Mouse (Mus musculus): ENCODE data around the gene Kif19a. TPM values are rescaled to one million over a fixed set of nuclear protein-coding genes. Genes with fewer than 3 reads are reported as not detected.

Gene Kif19a
- polyA plus RNA-seq, 1 experiment: 19.3 TPM

- no peak overlapping the region for H3K27ac ChIP-seq (ENCODE audit: control insufficient read depth, insufficient read depth, low read depth, low read length)
- H3K4me3 ChIP-seq (ENCODE audit: control insufficient read depth, low read depth, low read length): no peak overlapping the region
- H3K27me3 ChIP-seq (ENCODE audit: control insufficient read depth, insufficient read depth, low read length): no peaks in the 10 kb centered on the region
- peaks cover 10% of the 10 kb centered on the region for H3K4me1 ChIP-seq (ENCODE audit: control insufficient read depth, insufficient read depth, low read length)
- TF ChIP-seq CTCF (IDR thresholded peaks at IDR 0.05; ENCODE audit: control insufficient read depth, insufficient read depth, insufficient replicate concordance, low read depth, low read length) (no peak), POLR2A (IDR thresholded peaks at IDR 0.05; ENCODE audit: control insufficient read depth, low read depth, low read length) (no peak)
- no peaks in the 10 kb centered on the region for H3K36me3 ChIP-seq (ENCODE audit: control insufficient read depth, insufficient read depth, low read length)
Measured at GRCm38 (mm10) chr11:114780076-114780475, 14.9 kb downstream of the Kif19a start.

GRCm38 (mm10) chr11:114785892-114786291, 20.7 kb downstream of the Kif19a start:
- Histone ChIP-seq H3K4me1 (ENCODE audit: control insufficient read depth, insufficient read depth, low read length) (peaks cover 12% of the 10 kb centered on the region), H3K36me3 (ENCODE audit: control insufficient read depth, insufficient read depth, low read length) (no peaks in the 10 kb centered on the region), H3K27me3 (ENCODE audit: control insufficient read depth, insufficient read depth, low read length) (no peaks in the 10 kb centered on the region; the same call in 1 of the 2 replicates), H3K27ac (ENCODE audit: control insufficient read depth, insufficient read depth, low read depth, low read length) (no peak overlapping the region), H3K4me3 (ENCODE audit: control insufficient read depth, low read depth, low read length) (peak overlapping the region; percentile 75)
- TF ChIP-seq POLR2A (IDR thresholded peaks at IDR 0.05; ENCODE audit: control insufficient read depth, low read depth, low read length) (no peak), CTCF (IDR thresholded peaks at IDR 0.05; ENCODE audit: control insufficient read depth, insufficient read depth, insufficient replicate concordance, low read depth, low read length) (no peak)

DNA sequence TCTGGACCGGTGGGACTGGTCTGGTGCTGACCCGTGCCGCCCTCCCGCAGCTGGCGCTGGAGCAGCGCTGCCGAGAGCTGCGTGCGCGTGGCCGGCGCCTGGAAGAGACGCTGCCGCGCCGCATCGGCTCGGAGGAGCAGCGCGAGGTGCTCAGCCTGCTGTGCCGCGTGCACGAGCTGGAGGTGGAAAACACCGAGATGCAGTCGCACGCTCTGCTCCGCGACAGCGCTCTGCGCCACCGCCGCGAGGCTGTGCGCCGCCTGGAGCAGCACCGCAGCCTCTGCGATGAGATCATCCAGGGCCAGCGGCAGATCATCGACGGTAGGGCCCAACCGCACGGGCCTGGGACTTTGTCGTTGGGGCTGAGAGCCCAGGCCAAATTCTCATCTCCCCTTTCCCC, 21.1 kb downstream of the Kif19a start:
- H3K4me1 ChIP-seq (ENCODE audit: control insufficient read depth, insufficient read depth, low read length): peaks cover 13% of the 10 kb centered on the region
- TF ChIP-seq CTCF (IDR thresholded peaks at IDR 0.05; ENCODE audit: control insufficient read depth, insufficient read depth, insufficient replicate concordance, low read depth, low read length) (no peak), POLR2A (IDR thresholded peaks at IDR 0.05; ENCODE audit: control insufficient read depth, low read depth, low read length) (no peak)
- H3K4me3 ChIP-seq (ENCODE audit: control insufficient read depth, low read depth, low read length): peak overlapping the region; percentile 75
- no peaks in the 10 kb centered on the region; the same call in 1 of the 2 replicates for H3K27me3 ChIP-seq (ENCODE audit: control insufficient read depth, insufficient read depth, low read length)
- no peak overlapping the region for H3K27ac ChIP-seq (ENCODE audit: control insufficient read depth, insufficient read depth, low read depth, low read length)
- H3K36me3 ChIP-seq (ENCODE audit: control insufficient read depth, insufficient read depth, low read length): no peaks in the 10 kb centered on the region

DNA sequence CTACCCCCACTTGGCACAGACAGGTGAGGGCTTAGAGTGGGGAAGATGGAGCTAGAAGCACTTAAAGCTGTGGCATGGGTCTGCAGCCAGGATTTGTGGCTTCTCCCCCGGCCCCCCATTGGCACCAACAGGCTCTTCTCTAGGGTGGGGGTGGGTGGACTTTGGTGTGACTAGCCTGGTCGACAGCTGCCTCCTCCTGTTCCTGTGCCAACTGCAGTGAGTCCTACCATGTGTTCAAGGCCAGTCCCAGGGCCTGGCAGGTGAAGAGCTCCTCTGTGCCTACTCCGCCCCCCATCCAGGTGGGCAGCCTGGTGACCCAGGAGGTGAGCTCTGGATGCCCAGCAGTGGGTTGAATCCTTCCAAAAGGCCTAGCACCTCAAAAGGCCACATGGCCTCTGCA, 22.4 kb downstream of the Kif19a start:
- no peaks in the 10 kb centered on the region; the same call in 1 of the 2 replicates for H3K27me3 ChIP-seq (ENCODE audit: control insufficient read depth, insufficient read depth, low read length)
- peak overlapping the region; percentile 18; the same call in 1 of the 2 replicates for H3K4me3 ChIP-seq (ENCODE audit: control insufficient read depth, low read depth, low read length)
- TF ChIP-seq CTCF (IDR thresholded peaks at IDR 0.05; ENCODE audit: control insufficient read depth, insufficient read depth, insufficient replicate concordance, low read depth, low read length) (no peak), POLR2A (IDR thresholded peaks at IDR 0.05; ENCODE audit: control insufficient read depth, low read depth, low read length) (no peak)
- no peak overlapping the region for H3K27ac ChIP-seq (ENCODE audit: control insufficient read depth, insufficient read depth, low read depth, low read length)
- peaks cover 22% of the 10 kb centered on the region for H3K4me1 ChIP-seq (ENCODE audit: control insufficient read depth, insufficient read depth, low read length)
- H3K36me3 ChIP-seq (ENCODE audit: control insufficient read depth, insufficient read depth, low read length): no peaks in the 10 kb centered on the region

DNA sequence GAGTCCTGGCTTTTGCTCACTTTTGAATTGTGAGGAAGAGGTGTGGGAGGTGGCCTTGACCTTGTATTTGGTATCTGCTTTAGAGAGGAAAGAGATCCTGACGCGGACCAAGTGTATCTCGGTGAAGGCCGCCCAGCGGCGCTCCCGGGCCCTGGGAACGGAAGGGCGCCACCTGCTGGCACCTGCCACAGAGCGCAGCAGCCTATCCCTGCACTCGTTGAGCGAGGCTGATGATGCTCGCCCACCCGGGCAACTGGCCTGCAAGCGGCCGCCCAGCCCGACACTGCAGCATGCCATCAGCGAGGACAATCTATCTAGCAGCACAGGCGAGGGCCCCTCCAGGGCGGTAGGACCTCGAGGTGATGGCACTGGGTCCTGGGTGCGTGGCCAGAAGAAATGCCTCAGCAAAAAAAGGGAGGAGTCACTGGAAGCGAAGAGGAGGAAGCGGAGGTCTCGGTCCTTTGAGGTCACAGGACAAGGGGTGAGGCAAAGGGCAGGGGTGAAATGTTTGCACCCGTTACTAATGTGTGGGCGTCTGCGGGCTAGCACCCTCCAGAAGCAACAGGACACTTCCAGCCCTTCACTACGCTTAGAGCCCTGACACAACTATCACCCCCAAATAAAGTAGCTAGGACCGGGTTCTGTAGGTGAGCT, 24.0 kb downstream of the Kif19a start:
- peak overlapping the region; percentile 43 for H3K4me3 ChIP-seq (ENCODE audit: control insufficient read depth, low read depth, low read length)
- no peak overlapping the region for H3K27ac ChIP-seq (ENCODE audit: control insufficient read depth, insufficient read depth, low read depth, low read length)
- H3K36me3 ChIP-seq (ENCODE audit: control insufficient read depth, insufficient read depth, low read length): no peaks in the 10 kb centered on the region
- peaks cover 22% of the 10 kb centered on the region for H3K4me1 ChIP-seq (ENCODE audit: control insufficient read depth, insufficient read depth, low read length)
- no peaks in the 10 kb centered on the region; the same call in 1 of the 2 replicates for H3K27me3 ChIP-seq (ENCODE audit: control insufficient read depth, insufficient read depth, low read length)
- TF ChIP-seq CTCF (IDR thresholded peaks at IDR 0.05; ENCODE audit: control insufficient read depth, insufficient read depth, insufficient replicate concordance, low read depth, low read length): peak; percentile 92
- no peak; the same call in 1 of the 2 replicates for TF ChIP-seq POLR2A (IDR thresholded peaks at IDR 0.05; ENCODE audit: control insufficient read depth, low read depth, low read length)

GRCm38 (mm10) chr11:114789716-114790115, 24.5 kb downstream of the Kif19a start:
- H3K27me3 ChIP-seq (ENCODE audit: control insufficient read depth, insufficient read depth, low read length): no peaks in the 10 kb centered on the region; the same call in 1 of the 2 replicates
- H3K4me1 ChIP-seq (ENCODE audit: control insufficient read depth, insufficient read depth, low read length): peaks cover 22% of the 10 kb centered on the region
- no peak overlapping the region for H3K27ac ChIP-seq (ENCODE audit: control insufficient read depth, insufficient read depth, low read depth, low read length)
- H3K36me3 ChIP-seq (ENCODE audit: control insufficient read depth, insufficient read depth, low read length): no peaks in the 10 kb centered on the region
- no peak for TF ChIP-seq CTCF (IDR thresholded peaks at IDR 0.05; ENCODE audit: control insufficient read depth, insufficient read depth, insufficient replicate concordance, low read depth, low read length)
- TF ChIP-seq POLR2A (IDR thresholded peaks at IDR 0.05; ENCODE audit: control insufficient read depth, low read depth, low read length): no peak
- peak overlapping the region; percentile 43; the same call in 1 of the 2 replicates for H3K4me3 ChIP-seq (ENCODE audit: control insufficient read depth, low read depth, low read length)

DNA sequence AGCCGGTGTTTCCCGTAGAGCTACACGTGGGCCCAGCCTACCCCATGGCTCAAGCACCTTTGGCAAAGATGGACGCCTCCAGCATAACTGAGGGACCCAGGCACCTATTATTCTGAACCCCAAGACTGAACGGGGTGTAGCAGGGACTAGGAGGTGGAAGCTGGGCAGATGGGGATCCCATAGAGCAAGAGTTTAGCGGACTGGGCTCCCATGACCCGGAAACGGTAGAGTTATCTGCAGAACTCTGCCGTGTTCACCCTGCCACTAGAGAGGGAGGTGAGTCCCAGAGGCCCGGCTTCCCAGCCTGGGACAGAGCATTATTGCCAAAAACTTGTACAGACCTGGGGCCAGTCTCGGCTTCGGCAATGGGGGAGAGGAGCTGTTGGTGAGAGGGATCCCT, 25.0 kb downstream of the Kif19a start:
- no peak for TF ChIP-seq POLR2A (IDR thresholded peaks at IDR 0.05; ENCODE audit: control insufficient read depth, low read depth, low read length)
- TF ChIP-seq CTCF (IDR thresholded peaks at IDR 0.05; ENCODE audit: control insufficient read depth, insufficient read depth, insufficient replicate concordance, low read depth, low read length): no peak
- peaks cover 22% of the 10 kb centered on the region for H3K4me1 ChIP-seq (ENCODE audit: control insufficient read depth, insufficient read depth, low read length)
- no peaks in the 10 kb centered on the region; the same call in 1 of the 2 replicates for H3K27me3 ChIP-seq (ENCODE audit: control insufficient read depth, insufficient read depth, low read length)
- H3K4me3 ChIP-seq (ENCODE audit: control insufficient read depth, low read depth, low read length): no peak overlapping the region
- no peaks in the 10 kb centered on the region for H3K36me3 ChIP-seq (ENCODE audit: control insufficient read depth, insufficient read depth, low read length)
- H3K27ac ChIP-seq (ENCODE audit: control insufficient read depth, insufficient read depth, low read depth, low read length): no peak overlapping the region

All from testis, adult 2 months (tissue).